Mouse (Mus musculus): ENCODE results near the gene Atp2a1.

GRCm38 (mm10) chr7:126463004-126463403, at the start of gene Atp2a1:
- TF ChIP-seq CHD2 (IDR thresholded peaks at IDR 0.05; ENCODE audit: low read length): no peak
- no peak for TF ChIP-seq JUND (conservative IDR thresholded peaks at IDR 0.05; ENCODE audit: low read depth, low read length)
- no peak for TF ChIP-seq POLR2A (IDR thresholded peaks at IDR 0.05; ENCODE audit: low read depth, low read length)
- no peak for TF ChIP-seq MAZ (IDR thresholded peaks at IDR 0.05; ENCODE audit: low read depth, low read length)
- no peak for TF ChIP-seq MAFK (IDR thresholded peaks at IDR 0.05; ENCODE audit: insufficient replicate concordance, low read length)
- TF ChIP-seq CTCF (conservative IDR thresholded peaks at IDR 0.05 in 1 of 2, IDR thresholded peaks at IDR 0.05 in 1 of 2; ENCODE audit: low read depth in 2 of 2, low read length in 2 of 2): no peak

All from CH12.LX (cell line).